ENCODE assay signal across 11 mouse cellular contexts in genomic region chr6:148404500-148404899, GRCm38 (mm10). TPM values are rescaled to one million over a fixed set of nuclear protein-coding genes. Genes with fewer than 3 reads are reported as not detected.
DNase-seq lines count a peak whose midpoint lies in the region; TF ChIP-seq lines count a peak whose summit lies in the region.
"Had no signal": no experiment of that assay in that cellular context is flagged by ENCODE, and none has a peak within 500 bp of the region (broad histone marks: within the 10 kb centered on the region; RNA-seq: fewer than 3 reads in every experiment).

No protein-coding gene starts in this region.

- peak overlapping the region; percentile 46 for H3K27ac ChIP-seq in small intestine, adult 2 months (ENCODE audit: insufficient read depth, low read depth, low read length)
- H3K27ac ChIP-seq: embryonic facial prominence, embryonic 13.5 days; midbrain, embryonic 13.5 days had no signal

- intact Hi-C loops in heart, postnatal 36 days (cut with DNase I): loop anchor here (2.0 kb wide), 2 partner anchors 14 to 38 kb away; no protein-coding TSS in a partner anchor

- DNase-seq in adrenal gland, adult 2 months: peak; percentile 10
- DNase-seq in adrenal gland, postnatal 10 days: no peak
- DNase-seq in right cerebral cortex, adult 18-20 months: peak; percentile 38
- DNase-seq in right cerebral cortex, postnatal 4 days: no peak
- peak; percentile 60 to 61 for DNase-seq in heart, postnatal 36 days
- no peak for DNase-seq in thymus, postnatal 36 days
- no peak for DNase-seq in cerebellum, postnatal 25 days
- DNase-seq: liver had no signal

- H3K36me3 ChIP-seq in small intestine, adult 2 months (ENCODE audit: control insufficient read depth, insufficient read depth, low read length): no peaks in the 10 kb centered on the region
- H3K36me3 ChIP-seq: embryonic facial prominence, embryonic 13.5 days; midbrain, embryonic 13.5 days had no signal

- no peak for TF ChIP-seq CTCF in small intestine, adult 2 months (IDR thresholded peaks at IDR 0.05; ENCODE audit: extremely low read depth, insufficient read length, insufficient replicate concordance, low read depth, low read length)

- 22% methylated on average over 1 of the region's 1 CpGs for WGBS in small intestine, adult 2 months

- no peaks in the 10 kb centered on the region for H3K27me3 ChIP-seq in small intestine, adult 2 months (ENCODE audit: control insufficient read depth, insufficient read depth, low read length)
- H3K27me3 ChIP-seq: embryonic facial prominence, embryonic 13.5 days; midbrain, embryonic 13.5 days had no signal

- no peak for TF ChIP-seq POLR2A in small intestine, adult 2 months (IDR thresholded peaks at IDR 0.05; ENCODE audit: low read depth, low read length)

- no peaks in the 10 kb centered on the region; the same call in 1 of the 2 replicates for H3K4me1 ChIP-seq in small intestine, adult 2 months (ENCODE audit: control insufficient read depth, insufficient read depth, insufficient read length, low read length)
- H3K4me1 ChIP-seq: embryonic facial prominence, embryonic 13.5 days; midbrain, embryonic 13.5 days had no signal

- H3K4me3 ChIP-seq in small intestine, adult 2 months (ENCODE audit: low read depth, low read length): no peak overlapping the region
- H3K4me3 ChIP-seq: embryonic facial prominence, embryonic 13.5 days; midbrain, embryonic 13.5 days had no signal

RNA-seq across cellular contexts. Expression of gene Tmtc1, which starts 39.7 kb away (rescaled TPM):
- total RNA-seq in adrenal gland, adult 2 months (2021): 10 to 100 TPM in 1 of 2 experiments, 1 to 10 TPM in 1; 9.8 to 14.3 TPM
- polyA plus RNA-seq in adrenal gland, adult 2 months (2012; rRNA removed): 4.0 and 6.4 TPM in 2 replicates
- total RNA-seq in adrenal gland, postnatal 10 days (2021): 10 to 100 TPM in 1 of 2 experiments, 1 to 10 TPM in 1; 8.5 to 15.2 TPM
- total RNA-seq in heart, postnatal 36 days (2021): 100 to 1,000 TPM; 117 to 127 TPM
- 1.8 and 6.4 TPM in 2 replicates for polyA plus RNA-seq in small intestine, adult 2 months (2012; rRNA removed)

Comparison
In these comparisons a context has a peak if more than half of its experiments do, and no peak if none do; other contexts are left out.
1. DNase-seq: peak in adrenal gland, adult 2 months (single experiment), right cerebral cortex, adult 18-20 months (single experiment) and heart, postnatal 36 days (2 of 2); none in adrenal gland, postnatal 10 days (single experiment), right cerebral cortex, postnatal 4 days (single experiment), thymus, postnatal 36 days (0 of 2) and cerebellum, postnatal 25 days (0 of 2).
2. RNA of gene Tmtc1, which starts 39.7 kb away (total RNA-seq): 117 to 127 TPM in heart, postnatal 36 days; 8.5 to 15.2 TPM in adrenal gland, postnatal 10 days and 9.8 to 14.3 TPM in adrenal gland, adult 2 months; every median in the first group is over 4 times any median in the second.